Mouse (Mus musculus): ENCODE data around the gene Adarb2. TPM values are rescaled to one million over a fixed set of nuclear protein-coding genes. Genes with fewer than 3 reads are reported as not detected.

Adarb2 gene
- 10 to 100 TPM; 16.1 to 27.2 TPM for total RNA-seq (2021)

DNA sequence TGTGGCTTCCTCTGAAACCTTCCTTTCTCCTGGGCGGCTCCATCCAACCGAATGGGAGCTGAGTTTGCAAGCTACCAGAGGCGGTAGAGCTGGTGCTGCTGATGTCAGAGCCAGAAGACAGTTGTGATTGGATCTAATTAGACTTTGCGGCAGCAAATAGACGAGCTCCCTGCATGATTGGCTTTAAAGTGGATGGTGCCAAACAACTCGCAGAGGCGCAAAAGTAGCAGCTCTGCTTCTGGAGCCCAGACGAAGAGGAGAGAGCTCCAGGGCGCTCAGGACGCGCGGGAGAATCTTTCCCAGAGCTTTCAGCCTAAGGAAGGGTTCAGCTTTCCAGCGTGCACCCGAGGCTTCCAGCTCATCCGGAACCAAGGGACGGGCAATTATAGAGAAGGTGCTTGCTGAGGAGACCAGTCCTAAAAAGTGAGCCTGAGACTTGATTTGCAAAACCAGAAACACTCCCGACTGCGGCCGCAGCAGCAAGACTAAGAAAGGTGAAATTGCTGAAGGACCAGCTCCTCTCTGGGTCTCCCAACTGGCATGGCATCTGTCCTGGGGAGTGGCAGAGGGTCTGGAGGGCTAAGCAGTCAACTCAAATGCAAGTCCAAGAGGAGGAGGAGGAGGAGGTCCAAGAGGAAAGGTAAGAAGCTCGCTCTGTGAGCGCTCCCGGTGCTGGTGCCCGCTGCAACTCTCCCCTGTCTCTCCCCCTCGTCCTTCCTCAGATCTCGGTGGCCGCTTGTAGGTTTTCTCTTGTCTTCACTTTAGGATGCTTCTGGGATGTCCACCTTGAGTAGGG is at the start of gene Adarb2:
Adarb2 (plus strand) TSS at position 186 of the 796 bp plus-strand sequence.
- DNase-seq (ENCODE audit: low spot score in 2 of 2), result peak; percentile 55 to 64
- intact Hi-C loops (cut with DNase I), result no loop called here

DNA sequence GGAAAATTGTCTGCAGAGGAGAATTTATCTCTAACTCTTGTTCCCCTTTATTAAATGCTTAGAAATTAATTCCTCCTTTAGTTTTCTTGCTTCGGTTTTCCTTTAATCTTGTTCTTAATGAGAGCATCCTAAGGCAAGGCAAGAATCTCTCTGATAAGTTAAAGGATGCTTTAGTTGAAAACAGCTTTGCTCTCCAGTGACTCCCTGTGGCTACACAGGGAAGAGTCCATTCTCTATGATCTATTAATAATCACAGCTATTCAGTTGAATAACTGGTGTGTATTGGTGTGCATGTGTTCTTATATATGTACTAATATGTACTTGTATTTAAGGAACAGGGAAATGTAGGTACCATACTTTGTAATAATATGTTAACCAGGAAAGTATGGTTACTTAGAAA is 28.9 kb upstream of the Adarb2 start:
- intact Hi-C loops (cut with DNase I), result loop anchor here (10.0 kb wide), 1 partner anchor 1339 kb away; no protein-coding TSS in a partner anchor
- no peak for DNase-seq (ENCODE audit: low spot score in 2 of 2)

GRCm38 (mm10) chr13:8191977-8192376 is 10.7 kb upstream of the Adarb2 start:
- DNase-seq (ENCODE audit: low spot score in 2 of 2), result no peak
- intact Hi-C loops (cut with DNase I), result no loop called here

- intact Hi-C loops (cut with DNase I), result no loop called here
- DNase-seq (ENCODE audit: low spot score in 2 of 2), result no peak
These were observed 3.3 kb upstream of the Adarb2 start for GRCm38 (mm10) chr13:8199186-8199880.

GRCm38 (mm10) chr13:8203477-8203813 is 779 bp downstream of the Adarb2 start:
- intact Hi-C loops (cut with DNase I), result no loop called here
- peak in 1 of 2 experiments; percentile 9 for DNase-seq (ENCODE audit: low spot score in 2 of 2)

GRCm38 (mm10) chr13:8207337-8207736 is 4.7 kb downstream of the Adarb2 start:
- DNase-seq (ENCODE audit: low spot score in 2 of 2), result no peak
- intact Hi-C loops (cut with DNase I), result no loop called here

GRCm38 (mm10) chr13:8210776-8211175 is 8.1 kb downstream of the Adarb2 start:
- intact Hi-C loops (cut with DNase I), result no loop called here
- no peak for DNase-seq (ENCODE audit: low spot score in 2 of 2)

GRCm38 (mm10) chr13:8238871-8239270 is 36.2 kb downstream of the Adarb2 start:
- no peak for DNase-seq (ENCODE audit: low spot score in 2 of 2)
- intact Hi-C loops (cut with DNase I), result no loop called here

DNA sequence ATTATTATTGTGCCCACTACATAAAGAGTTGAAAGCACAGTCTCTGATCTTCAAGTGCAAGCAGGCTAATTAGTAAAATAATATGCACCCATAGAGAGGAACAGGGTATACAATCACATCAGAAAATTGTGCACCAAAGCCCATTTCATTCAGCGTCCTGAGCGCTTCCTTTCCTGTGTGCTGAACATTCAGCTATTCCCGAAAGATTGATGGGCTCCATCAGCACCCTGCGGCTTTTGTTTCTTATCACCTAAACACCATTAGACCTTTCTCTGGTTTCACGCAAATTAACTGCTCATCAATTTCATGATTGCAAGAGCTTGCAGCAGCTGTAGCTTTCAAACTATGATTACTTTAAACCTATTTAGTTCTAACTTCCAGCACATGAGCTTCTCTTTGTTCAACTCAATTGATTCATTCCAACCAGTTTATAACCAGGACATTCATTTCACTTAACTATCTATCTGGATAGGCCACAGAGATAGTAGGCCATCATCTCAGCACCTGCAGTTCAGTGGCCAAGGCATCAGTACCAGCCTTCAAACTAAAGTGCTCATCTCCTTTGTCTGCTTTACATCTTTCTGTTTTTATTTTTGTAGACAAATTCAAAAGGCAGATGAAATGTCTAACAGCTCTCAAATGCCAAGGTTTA is 45.5 kb downstream of the Adarb2 start:
- no peak for DNase-seq (ENCODE audit: low spot score in 2 of 2)
- intact Hi-C loops (cut with DNase I), result no loop called here

GRCm38 (mm10) chr13:8272158-8272945 is 69.7 kb downstream of the Adarb2 start:
- intact Hi-C loops (cut with DNase I), result no loop called here
- no peak for DNase-seq (ENCODE audit: low spot score in 2 of 2)

GRCm38 (mm10) chr13:8283116-8283515 is 80.5 kb downstream of the Adarb2 start:
- intact Hi-C loops (cut with DNase I), result no loop called here
- DNase-seq (ENCODE audit: low spot score in 2 of 2), result no peak

DNA sequence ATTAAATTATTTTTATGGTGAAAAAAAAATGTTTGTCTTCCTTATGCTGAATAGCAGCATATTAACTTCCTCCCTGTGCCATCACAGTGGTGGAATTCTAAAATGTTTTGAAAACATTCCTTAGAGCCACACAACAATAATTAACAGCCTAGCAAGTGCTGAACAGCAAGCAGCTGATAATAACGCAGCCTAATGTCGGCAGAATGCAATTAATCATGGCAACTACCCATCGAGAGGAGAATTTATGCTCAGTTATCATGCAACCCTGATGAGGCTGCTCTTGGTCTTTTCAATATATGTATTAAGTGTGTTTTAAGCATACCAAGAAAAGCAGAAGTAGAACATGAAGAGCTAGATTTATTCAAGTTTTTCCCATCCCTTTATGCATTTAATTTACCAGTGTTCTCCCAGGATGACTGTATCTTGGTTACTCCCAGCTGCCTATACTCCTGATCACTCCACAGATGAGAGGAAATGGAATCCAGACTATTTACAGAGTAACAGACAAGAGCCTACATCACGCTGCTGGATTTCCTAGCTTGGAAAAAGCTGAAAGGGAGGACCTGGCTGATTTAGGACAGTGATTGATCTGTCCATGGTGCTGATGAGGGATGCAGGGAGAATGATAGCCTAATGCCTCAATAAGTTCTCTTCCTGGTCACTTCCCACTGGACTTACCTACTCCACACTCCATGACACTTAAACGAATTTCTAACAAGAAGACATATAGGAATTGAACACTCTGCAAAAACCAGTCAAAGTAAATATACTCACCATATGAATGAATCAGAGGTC is 113.9 kb downstream of the Adarb2 start:
- no peak for DNase-seq (ENCODE audit: low spot score in 2 of 2)

GRCm38 (mm10) chr13:8333589-8334455 is 131.2 kb downstream of the Adarb2 start:
- no peak for DNase-seq (ENCODE audit: low spot score in 2 of 2)
- intact Hi-C loops (cut with DNase I), result no loop called here

More for the DNA sequence above, 113.9 kb downstream of the Adarb2 start:
- intact Hi-C loops (cut with DNase I), result no loop called here

DNA sequence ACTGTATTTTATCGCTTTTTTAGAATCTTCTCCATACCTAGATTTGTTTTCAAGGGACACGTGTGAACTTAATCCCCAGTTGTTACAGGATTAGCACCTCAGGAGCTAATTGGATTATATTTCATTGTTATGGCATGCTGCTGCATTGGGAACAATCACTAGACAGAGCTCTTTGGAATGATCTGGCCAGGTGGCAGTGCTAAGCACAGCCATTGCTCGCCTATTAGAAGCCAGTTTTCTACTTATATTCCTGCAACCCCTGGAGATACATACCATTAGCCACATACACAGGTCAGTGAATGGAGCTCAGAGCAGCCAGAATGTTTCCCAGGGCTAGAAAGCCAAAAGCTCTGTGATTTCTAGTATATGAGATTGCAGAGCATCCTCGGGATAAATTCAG is 131.9 kb downstream of the Adarb2 start:
- intact Hi-C loops (cut with DNase I), result no loop called here
- DNase-seq (ENCODE audit: low spot score in 2 of 2), result no peak

DNA sequence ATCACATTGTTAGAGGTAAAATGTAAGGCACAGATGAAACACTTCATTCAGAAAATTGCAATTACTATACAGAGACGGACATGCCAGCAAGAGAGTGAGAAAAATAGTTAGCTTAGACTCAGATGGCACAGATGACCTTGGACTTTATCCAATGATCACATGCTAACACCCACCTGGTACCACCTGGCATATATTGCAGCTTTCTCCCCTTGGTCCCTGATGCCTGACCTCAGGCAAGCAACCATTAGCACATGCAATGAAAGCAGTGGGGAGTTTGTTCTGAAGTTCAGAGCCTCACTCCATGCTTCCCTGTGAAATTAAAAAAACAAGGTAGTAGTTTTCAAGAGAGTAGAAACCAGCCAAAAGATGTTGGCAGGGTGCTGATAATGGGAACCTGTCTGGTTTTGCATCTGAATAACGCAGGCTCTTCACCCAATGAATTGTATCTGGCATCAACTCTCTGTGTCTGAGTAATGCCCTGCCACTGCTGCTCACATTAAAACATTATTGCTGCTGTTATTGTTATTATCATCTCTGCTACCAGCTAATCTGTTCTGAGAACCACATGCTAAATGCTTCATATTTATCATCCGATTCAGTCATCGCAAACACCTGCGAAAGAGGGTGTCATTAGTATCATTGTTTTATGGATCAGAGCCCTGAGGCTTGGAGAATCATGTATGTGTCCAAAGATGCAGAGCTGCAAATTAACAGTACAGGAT is 138.6 kb downstream of the Adarb2 start:
- intact Hi-C loops (cut with DNase I), result no loop called here
- no peak for DNase-seq (ENCODE audit: low spot score in 2 of 2)

GRCm38 (mm10) chr13:8347147-8347546 is 144.5 kb downstream of the Adarb2 start:
- intact Hi-C loops (cut with DNase I), result no loop called here
- no peak for DNase-seq (ENCODE audit: low spot score in 2 of 2)

DNA sequence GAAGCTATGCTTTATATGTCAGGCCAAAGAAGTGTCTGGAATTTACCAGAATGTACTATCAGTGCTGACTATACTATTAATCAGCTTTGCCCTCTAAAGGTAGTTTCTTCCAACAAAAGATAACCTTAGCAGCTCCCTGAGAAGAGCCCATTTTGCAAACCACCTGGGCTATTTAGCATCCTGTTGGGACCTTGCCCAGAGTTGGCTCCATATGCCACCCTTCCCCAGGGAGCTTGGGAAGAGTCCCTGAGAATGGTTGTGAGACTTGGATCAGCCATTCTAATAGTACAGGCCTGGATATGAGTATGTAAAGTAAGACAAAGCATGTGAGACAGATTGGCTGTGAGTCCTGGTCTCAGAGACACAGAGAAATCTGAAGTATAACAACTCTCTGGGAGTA is 149.7 kb downstream of the Adarb2 start:
- intact Hi-C loops (cut with DNase I), result no loop called here

GRCm38 (mm10) chr13:8352952-8353351 is 150.3 kb downstream of the Adarb2 start:
- intact Hi-C loops (cut with DNase I), result no loop called here

More for the DNA sequence above, 149.7 kb downstream of the Adarb2 start:
- DNase-seq (ENCODE audit: low spot score in 2 of 2), result no peak

More at GRCm38 (mm10) chr13:8352952-8353351, 150.3 kb downstream of the Adarb2 start:
- no peak for DNase-seq (ENCODE audit: low spot score in 2 of 2)

Data from left cerebral cortex, postnatal 36 days (tissue).